Mouse (Mus musculus) Muller cell, postnatal 12 days (primary cell): Measurements from ENCODE around the gene Brd2.

Source experiments
- DNase-seq: peaks from one replicate; pipeline ENCODE4 v3.0.0-alpha.2; 2015; ENCODE audit errors: inconsistent ontology term

Brd2 gene

DNA sequence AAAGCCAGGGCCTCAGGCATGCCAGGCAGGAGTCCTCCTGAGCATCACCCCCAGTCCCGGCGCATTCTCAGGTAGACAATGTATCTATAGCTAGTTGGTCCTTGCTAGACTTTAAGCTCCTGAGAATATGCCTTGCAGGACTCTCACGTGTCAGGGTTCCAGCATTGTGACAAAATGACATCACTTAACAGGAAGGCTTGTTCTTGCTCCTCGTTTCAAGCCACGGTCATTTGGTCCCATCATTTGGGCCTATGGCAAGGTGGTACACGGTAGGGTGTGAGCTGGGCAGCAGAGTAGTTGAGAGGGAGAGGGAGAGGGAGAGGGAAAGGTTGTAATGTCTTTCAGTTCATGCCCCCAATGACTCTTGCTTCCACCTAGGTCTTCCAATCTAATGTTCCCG lies 9.5 kb upstream of the Brd2 start:
- no peak for DNase-seq

DNA sequence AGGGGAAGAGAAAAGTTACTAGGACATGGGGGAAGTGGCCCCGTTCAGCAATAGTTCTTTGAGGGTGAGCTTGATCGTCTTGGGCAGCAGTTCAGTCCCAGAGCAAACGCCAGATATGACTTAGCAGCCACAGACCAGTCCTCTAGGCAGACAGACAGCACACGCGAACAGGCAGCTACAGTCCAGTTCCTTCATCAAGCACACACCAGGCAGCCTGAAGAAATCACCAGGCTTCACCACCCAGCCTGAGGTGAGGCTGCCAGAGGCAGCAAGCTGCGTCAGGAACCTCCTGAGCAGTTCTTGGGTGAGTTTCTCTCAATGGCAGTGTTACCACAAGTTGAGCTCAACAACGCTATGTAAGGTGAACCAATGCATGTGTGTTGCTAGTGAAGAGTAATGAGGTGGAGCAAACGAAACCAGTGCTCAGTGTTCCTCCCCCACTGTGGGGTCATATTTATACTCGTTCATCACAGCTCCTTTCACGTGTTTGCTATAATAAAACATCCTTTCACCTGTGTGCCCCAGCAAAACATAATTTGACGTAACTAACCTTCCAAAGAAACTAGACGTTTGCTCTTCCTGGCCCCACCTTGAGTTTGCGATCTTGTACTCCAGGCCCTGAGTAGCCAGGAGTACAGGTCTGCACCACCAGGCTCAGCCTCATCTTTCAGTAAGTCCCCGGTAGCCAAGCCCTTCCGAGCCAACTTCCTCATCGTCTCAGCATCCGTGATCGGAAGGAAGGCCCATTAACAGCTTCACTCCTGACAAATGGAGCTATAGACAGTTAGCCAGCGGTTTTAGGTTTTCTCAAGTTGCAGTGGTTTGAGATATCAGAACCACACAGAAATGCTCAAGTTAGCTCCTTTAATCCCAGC lies 7.9 kb upstream of the Brd2 start:
- DNase-seq: no peak

DNA sequence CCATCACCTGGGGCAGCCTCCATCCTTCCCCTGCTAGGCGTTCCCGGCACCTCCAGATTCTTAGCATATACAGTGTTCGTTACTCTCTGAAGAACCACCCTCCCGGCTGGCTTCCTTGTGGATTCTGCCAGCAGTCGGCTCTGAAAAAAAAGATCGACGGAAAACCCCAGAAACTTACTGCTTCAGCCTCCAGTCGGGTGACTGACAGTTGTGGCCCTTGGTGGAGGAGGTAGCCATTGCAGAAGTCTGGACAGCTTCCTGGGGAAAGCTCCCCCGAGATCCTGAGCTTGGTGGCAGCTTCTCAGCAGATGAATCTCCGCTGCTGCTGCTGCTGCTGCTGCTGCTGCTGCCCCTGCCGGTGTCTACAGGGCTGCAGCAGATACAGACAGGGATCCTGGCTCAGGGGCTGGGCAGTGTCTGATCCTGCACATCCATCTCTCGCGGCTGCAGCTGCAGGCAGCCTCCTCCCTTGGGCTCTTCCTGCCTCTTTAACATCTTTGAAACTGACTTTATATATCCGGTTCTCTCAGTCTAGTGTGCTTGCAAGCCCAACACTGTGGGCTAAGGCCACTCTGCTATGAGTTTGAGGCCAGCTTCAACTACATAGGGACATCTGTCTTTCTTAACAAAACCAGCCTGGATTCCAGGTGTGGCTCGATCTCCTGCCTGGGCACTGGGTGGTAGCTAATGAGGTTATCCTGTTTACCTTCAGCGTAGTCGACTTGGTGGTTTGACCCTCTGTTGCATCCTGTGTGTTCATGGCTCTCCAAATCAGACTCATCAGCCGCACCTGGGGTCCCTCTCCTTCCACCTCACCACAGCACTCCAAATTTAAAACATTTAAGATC lies 6.7 kb upstream of the Brd2 start:
- DNase-seq: no peak

DNA sequence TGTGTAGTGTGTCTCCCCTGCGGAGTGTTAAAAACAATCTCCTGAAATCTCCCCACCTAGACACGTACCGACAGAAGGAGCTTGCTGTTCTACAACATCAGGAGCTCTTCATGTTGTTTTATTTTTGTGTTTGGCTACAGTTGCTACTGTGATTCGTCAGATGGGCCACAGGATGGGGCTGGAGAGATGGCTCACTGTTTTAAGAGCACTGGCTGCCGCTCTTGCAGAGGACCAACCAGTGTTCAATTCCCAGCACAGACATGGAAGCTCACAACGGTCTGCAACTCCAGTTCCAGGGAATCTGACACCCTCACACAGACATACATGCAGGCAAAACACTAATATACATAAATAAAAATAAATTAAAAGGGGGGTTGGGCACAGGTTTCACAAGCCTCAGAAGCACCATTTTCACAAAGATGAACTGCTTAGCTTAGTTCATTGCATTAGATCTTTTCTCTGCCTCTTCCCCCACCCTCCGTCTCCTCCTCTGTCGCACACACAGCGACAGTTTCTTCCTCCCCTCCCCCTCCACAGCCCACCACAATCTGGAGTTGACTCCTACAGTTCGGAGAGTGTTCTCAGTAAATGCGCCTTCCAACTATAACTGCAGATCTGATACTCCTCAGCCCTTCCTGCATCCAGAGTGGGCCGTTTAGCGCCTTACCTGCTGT lies 6.0 kb upstream of the Brd2 start:
- no peak for DNase-seq

DNA sequence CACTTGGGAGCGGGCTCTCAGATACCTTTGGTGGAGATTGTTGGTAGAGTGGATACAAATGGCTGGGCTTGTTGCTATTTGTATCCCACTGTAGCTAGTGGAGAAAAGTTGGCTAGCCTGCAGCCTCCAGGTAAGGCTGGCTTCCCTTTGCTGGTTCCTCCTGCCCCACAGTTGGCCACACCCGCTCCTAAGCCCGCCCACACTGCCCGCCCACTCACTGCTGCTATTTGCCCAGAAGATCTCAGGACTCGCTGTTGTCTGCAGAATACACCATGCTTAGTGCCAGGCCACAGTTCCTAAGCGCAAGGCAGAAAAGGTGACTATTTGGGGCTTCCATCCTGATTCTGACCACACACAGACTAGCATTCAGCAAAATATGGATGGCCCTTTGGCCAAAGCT lies 5.0 kb upstream of the Brd2 start:
- DNase-seq: peak; percentile 34

DNA sequence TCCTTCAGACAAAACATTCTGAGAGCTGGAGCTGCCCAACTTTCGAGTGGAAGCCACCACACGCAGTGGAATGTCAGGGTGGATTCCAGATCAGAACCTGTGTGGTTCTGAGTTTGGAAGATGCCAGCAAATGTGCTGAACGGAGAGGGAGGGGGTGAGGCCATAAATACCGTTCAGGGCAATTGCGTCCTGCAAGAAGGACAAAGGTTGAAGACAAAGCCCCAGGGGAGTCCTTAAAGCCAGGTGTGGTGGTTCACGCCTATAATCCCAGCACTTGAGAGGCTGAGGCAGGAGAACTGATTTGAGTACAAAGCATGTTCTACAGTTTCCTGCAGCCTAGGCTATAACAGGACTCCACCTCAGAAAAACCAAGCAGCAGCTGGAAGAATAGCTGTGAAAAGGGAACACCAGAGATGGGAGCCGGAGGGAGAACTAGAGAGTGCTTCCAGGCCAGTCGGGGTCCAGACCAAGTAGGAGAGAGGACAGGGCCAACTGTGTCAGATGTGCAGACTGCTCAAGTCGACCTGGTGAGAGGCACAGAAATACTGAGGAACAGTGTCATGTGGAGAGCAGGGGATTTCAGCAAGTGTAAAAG lies 4.5 kb upstream of the Brd2 start:
- DNase-seq: no peak

DNA sequence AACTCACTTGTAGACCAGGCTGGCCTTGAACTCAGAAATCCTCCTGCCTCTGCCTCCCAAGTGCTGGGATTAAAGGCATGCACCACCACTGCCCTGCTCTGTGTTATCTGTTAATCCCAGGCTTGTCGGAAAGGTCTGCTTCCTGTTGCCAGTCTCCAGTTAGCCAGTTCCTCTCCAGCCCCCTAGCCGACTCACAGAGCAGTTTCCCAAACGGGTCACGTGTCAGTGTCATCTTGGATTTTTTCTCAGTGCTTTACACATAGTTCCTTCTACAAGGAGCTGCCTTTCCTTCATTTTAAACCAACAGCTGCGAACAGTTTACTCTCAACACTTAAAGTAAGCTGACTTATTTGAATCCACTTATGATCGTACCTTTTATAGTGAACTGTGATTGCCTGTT lies 2.2 kb upstream of the Brd2 start:
- no peak for DNase-seq

DNA sequence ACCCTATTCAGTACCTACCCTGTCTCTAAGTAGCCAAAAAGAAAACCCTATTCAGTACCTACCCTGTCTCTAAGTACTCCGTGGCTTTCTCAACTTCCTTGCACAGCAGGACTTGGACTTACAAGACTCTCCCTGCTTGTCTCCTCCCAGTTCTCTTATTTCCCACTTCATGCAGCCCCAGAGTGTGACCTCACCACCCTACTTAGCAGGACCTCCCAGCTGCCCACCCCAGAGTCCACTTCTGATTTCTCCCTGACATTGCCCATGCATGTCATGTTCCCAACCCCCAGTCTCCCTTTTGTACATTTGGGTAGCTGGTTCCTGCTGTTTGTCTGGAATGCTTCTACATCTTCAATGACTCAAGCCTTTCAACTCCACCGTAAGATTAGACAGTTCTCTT lies 1.1 kb upstream of the Brd2 start:
- peak; percentile 61 for DNase-seq

DNA sequence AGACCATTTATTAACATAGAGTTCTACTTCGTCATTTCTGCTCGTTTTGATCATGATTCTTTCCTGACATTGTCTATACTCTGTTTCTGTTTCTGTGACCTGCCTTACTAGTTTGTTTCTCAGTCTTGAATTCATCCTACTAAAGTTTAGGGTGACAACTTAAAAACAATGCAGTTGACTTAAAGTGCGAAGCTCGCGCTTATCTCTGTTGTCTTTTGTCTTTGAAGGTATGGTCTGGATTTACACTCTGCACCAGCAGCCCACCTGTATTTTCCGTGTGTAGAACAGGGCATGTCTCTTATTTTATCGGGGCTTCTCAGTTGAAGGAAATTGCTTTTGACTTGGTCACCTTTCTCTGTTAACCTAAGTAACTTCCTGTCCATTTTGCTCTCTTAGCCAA lies 677 bp upstream of the Brd2 start:
- DNase-seq: peak; percentile 14

DNA sequence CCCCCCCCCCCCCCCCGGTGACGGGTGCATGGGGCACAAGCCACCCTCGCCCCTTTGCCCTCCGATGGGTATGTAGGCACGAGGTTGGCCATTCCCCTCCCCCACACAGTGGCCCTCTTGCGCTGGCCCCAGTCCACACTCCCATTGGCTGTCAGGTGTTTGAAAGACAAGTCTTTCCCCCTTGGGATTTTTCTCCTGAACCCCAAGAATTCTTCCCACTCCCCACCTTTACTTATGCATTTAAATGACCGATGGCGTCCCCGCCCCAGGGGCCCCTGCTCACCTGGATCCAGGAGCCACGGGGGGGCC lies 601 bp downstream of the Brd2 start:
- DNase-seq: peak; percentile 87

DNA sequence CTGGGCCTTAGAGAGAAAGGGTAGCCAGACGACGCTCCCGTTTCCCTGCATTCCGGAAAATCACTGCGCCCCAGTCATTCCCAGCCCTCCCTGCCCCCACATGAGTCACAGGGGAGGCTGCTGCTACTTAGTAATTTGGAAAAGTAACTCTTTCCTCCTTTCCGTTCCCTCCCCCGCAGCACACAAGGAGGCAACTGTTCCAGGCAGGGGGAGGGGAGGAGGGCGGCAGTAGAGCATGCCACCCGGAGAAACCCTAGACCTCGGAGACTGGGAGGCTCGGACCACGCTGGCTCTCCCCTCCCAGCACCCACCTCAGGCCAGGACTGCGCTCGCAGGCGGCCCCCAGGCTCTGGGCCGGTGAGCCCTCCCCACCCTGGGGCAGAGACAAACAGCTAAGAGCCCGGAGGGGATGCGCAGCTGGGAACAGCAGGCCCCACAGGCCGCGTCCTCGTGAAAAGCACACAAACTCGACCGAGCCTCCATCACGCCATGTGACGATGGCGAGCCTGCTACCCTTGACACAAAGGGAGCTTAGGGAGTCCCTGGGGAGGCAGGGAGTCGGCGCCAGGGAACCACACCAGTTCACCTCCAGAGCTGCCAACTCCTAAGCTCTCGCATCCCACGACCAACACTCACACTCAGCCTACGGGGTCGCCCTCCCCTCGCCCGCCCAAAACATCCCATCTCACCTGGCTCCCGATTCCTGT lies 1.1 kb downstream of the Brd2 start:
- peak; percentile 100 for DNase-seq

DNA sequence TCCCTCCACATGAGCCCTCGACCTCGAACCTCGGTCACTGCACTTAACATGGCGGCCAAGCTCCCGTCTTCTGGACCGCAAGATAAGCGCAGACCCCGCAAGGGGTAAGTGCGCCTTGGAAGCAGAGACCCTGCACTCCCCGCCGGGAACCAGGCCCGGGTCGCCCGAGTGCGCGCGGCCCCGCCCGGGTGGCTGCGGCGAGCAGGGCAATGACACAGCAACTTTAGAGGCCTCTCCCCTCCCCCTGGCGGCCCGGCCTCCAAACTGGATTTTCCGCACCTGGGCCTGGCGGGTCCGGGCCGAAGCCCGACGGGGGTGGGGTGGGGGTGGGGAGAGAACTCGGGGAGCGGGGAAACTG lies 1.6 kb downstream of the Brd2 start:
- no peak for DNase-seq

DNA sequence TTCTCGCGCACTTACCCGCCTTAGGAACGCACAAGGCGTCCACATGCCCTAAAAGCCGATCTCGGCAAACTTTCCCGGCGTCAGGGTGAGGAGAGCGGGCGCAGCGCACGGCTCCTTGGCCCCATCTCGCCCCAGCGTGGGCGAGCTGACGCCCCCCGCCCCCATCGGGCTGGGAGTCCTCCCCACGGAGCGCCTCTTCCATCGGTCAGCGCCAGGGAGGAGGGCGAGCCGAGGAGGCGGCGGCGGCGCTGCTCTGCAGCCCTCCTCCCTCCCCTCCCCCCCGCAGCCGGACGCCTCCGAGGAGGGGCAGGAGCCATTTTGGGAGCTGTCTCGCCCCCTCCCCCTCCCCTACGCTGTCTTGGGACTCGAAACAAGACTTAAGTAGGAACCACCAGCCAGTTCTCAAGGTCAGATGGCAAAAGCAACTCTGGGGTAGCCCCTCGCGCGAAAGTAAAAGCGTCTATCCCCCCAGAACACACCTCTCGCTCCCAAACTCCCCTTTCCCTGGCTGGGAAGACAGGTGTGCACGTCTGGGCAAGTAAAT lies 2.2 kb downstream of the Brd2 start:
- DNase-seq: peak; percentile 96

DNA sequence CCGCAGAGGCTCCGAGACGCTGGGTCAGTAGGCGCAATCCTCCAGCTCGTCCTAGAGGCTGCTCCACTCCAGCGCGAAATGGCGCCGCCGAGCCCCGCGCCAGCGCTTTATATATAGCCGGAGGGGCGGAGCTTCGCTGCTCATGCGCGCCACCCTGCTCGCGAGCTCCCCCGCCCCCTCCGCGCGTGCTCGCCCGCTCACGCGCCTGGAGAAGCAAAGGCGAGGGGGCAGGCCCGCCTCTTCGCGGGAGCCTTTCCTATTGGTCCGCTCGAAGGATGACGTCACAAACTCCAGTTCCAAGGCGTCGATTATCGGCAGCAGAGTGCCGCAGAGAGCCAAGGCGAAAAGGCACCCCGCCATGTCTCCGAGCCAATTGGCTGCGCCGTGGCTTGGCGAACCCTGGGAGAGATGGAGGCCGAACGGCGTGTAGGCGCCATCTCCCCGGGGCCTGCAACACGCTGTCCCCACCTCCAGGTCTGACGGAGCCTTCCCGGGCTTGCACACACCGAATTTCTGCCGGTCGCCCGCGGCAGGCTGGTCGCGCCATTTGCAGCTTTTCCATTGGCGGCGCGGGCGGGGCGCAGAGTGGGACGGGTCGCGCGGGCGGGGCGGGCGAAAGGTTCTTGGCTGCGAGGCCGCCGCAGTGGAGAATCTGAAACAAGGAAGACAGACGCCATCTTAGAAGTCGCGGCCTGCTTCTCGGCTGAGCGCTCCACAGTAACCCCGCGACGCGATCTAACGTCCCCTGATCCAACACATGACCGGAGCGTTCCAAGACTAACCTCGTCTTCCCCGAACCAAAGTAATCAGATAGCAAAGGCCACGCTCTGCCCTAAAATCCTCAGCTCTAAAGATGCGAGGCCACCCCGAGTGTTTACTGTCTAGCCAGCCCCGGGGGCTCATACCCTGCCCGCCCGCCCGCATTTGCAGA lies 2.9 kb downstream of the Brd2 start, which contains the start of gene H2-DMa:
H2-DMa (plus strand) TSS at position 293 of the 931 bp plus-strand sequence.
- peak; percentile 99 for DNase-seq

DNA sequence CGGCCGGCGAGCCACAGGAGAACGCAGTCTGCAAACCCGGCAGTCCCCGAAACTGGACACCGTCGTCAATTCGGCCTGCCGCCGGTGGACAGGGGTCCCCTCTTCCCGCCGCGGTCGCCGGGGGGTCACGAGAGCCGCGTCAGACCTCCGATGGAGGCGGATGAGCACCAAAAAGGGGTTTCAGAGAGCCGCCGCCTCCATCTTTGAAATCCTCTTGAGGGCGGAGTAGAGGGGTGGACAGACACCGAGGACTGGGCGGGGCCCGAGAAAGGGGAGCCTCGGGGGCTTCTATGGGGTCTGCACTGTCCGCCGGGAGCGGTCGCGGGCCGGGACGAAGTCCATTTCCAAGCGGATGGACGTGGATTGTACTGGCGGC lies 3.6 kb downstream of the Brd2 start:
- DNase-seq: no peak

DNA sequence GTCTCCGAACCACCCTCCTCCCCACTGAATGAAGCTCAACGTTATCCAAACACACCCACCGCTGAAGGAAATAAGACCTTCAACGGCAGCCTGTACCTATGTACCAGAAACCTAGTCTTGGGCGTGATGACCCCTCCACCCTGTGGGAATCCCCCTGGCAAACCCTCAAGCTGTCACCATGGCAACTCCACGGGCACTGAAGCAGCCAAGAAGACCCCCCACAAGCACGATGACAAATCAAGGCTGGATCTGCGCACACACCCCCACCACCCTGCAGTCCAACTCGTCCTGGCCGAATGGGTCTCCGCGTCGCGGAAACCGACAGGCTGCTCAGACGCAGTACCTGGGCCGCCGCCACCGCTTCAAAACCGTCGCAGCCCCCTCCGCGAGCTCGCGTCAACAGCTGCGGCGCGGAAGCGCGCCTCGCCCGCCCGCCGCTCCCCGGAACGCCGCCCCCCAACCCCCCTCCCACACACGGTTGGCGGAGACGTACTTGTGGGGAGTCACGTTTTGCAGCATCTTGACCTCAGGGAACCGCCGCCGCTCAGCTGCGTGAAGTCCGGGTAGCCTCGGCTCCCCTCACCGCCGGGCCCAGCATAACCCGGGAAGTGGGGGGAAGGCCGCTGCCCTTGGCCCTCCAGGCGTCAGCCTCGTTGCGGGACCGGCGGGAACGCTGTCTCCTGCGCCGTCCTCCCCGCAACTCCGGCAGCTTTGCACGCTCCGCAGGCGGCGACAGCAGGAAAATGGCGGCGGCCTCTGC lies 4.1 kb downstream of the Brd2 start:
- DNase-seq: peak; percentile 61

DNA sequence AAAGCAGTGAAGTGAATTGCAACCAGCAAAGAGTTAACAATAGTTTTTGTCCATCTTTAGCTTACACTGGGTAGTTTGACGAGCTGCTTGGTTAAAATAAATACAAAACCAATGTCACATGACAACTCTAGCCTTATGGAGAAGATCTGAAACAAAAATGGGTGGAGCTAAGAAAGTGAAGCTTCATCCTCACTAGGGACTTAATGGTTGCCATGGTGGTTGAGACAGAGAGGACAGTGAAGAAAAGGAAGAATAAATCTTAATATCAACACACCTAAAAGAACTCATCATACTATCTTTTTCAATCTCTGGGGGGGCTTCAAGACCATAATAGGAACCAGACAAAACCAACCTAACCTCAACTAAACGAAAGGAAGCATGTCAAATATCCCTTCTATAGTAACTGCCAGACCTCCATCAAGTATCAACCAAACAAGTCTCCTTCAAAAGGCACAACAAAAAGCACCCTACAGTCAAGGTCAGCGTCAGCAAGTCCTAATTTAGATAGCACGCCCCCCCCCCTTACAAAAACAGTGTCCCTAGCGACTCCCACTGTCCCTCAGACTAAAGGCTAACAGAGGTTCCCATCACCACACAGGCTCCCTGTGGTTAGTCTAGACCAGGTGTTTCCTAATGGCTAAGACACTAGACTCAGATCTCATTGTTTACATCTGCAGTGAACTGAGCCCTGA lies 4.9 kb downstream of the Brd2 start:
- peak; percentile 63 for DNase-seq

DNA sequence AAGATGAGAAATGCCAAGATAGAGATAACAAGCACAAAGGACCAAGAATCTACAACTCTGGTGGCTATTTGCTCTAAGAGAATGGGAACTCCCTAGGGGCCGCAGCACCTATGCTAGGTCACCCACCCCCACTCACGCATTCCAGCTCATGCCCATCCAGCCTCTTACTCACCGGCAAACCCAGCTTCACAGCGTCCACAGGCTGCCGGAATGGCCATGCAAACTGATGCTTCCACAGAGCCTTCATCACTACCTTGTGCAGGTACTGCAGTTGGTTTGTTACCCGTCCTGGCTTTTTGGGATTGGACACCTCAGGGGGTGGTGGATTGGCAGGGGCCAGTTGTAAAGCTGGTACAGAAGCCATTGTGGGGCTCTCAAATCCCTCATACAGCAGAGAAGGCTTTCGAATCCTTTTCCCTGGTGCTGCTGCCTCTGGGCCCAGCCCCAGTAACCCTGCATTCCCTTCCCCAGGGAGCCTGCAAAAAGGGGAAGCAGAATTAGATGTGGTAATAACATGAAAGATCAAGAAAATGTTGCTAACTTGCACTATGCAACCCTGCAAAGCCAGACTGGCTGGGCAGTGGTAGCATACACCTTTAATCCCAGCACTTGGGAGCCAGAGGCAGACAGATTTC lies 5.6 kb downstream of the Brd2 start:
- DNase-seq: peak; percentile 14
